12 mouse cellular contexts compared by ENCODE assay signal in the genomic region with DNA sequence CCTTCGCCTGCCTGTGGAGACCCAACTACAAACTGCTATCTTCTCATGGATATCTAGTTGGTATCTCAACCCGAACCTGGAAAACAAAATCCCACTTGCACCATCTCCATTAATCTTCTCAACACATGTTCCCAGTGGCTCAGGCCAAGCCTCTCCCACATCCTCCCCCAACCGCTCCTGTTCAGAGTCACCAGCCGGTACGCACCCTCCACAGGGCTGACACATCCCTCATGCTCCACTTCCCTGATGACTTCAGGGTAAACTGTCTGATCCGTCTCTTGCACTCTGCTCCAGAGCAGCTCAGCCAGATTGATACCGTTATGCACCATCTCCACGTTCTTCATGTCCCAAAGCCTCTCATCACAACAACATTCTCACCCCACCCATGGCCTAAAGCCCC.
"Had no signal": no experiment of that assay in that cellular context is flagged by ENCODE, and none has a peak within 500 bp of the region (broad histone marks: within the 10 kb centered on the region; RNA-seq: fewer than 3 reads in every experiment).

No protein-coding gene starts in this region.

- H3K4me2 ChIP-seq: hindbrain, embryonic 15.5 days; limb, embryonic 13.5 days; midbrain, embryonic 12.5 days; neural tube, embryonic 13.5 days had no signal

- H3K36me3 ChIP-seq: hindbrain, embryonic 15.5 days; limb, embryonic 13.5 days; midbrain, embryonic 12.5 days; neural tube, embryonic 13.5 days had no signal

- H3K27ac ChIP-seq: hindbrain, embryonic 15.5 days; limb, embryonic 13.5 days; liver, embryonic 14.5 days; midbrain, embryonic 12.5 days; neural tube, embryonic 13.5 days had no signal

- DNase-seq: kidney, adult 11 months; left cerebral cortex, postnatal 4 days; lung, adult 18-20 months; right cerebral cortex, adult 18-20 months; right cerebral cortex, postnatal 25 days; thymus, postnatal 4 days had no signal

- ATAC-seq: midbrain, embryonic 16.5 days had no signal

- H3K9ac ChIP-seq: hindbrain, embryonic 15.5 days; limb, embryonic 13.5 days; liver, embryonic 14.5 days; midbrain, embryonic 12.5 days; neural tube, embryonic 13.5 days had no signal

- H3K4me3 ChIP-seq: hindbrain, embryonic 15.5 days; limb, embryonic 13.5 days; midbrain, embryonic 12.5 days; neural tube, embryonic 13.5 days had no signal

- H3K9me3 ChIP-seq: hindbrain, embryonic 15.5 days; midbrain, embryonic 12.5 days; neural tube, embryonic 13.5 days had no signal

- H3K27me3 ChIP-seq: hindbrain, embryonic 15.5 days; limb, embryonic 13.5 days; midbrain, embryonic 12.5 days; neural tube, embryonic 13.5 days had no signal

- H3K4me1 ChIP-seq: hindbrain, embryonic 15.5 days; limb, embryonic 13.5 days; midbrain, embryonic 12.5 days; neural tube, embryonic 13.5 days had no signal
